Mouse (Mus musculus): ENCODE results near the gene Wdr1. TPM values are rescaled to one million over a fixed set of nuclear protein-coding genes. Genes with fewer than 3 reads are reported as not detected.
"Not testable (repeated sequence)": the region's sequence is repeated elsewhere in the genome, so short reads cannot be mapped to it uniquely, and the experiment has no call there.

Gene Wdr1
- 100 to 1,000 TPM; 339 to 508 (median 369) TPM for polyA plus RNA-seq (2017; shearing (Covaris generic))

GRCm38 (mm10) chr5:38563121-38563520 is at the start of gene Wdr1:
Gene Wdr1 (minus strand): TSS chr5:38563221.
- ATAC-seq: no peak

GRCm38 (mm10) chr5:38611118-38611517 is 48.1 kb upstream of the Wdr1 start:
- ATAC-seq: no peak

- not testable (repeated sequence) for ATAC-seq
These were observed 45.2 kb upstream of the Wdr1 start for GRCm38 (mm10) chr5:38608219-38608618.

- ATAC-seq: peak; percentile 25
These were observed 35.8 kb upstream of the Wdr1 start for GRCm38 (mm10) chr5:38598647-38599304.

GRCm38 (mm10) chr5:38588924-38589323 is 25.9 kb upstream of the Wdr1 start:
- no peak for ATAC-seq

GRCm38 (mm10) chr5:38585450-38585849 is 22.4 kb upstream of the Wdr1 start:
- ATAC-seq: no peak

GRCm38 (mm10) chr5:38583026-38583425 is 20.0 kb upstream of the Wdr1 start:
- no peak for ATAC-seq

GRCm38 (mm10) chr5:38580703-38581102 is 17.7 kb upstream of the Wdr1 start:
- ATAC-seq: peak; percentile 81

- ATAC-seq: peak; percentile 35
These were observed 7.9 kb upstream of the Wdr1 start for GRCm38 (mm10) chr5:38570876-38571275.

- no peak for ATAC-seq
These were observed 5.6 kb upstream of the Wdr1 start for GRCm38 (mm10) chr5:38568652-38569051.

GRCm38 (mm10) chr5:38564831-38565230 is 1.8 kb upstream of the Wdr1 start:
- no peak for ATAC-seq

- peak; percentile 87 for ATAC-seq
These were observed 1.5 kb downstream of the Wdr1 start for GRCm38 (mm10) chr5:38561426-38562024.

GRCm38 (mm10) chr5:38560586-38561425 is 2.2 kb downstream of the Wdr1 start:
- peak; percentile 58 for ATAC-seq

- no peak for ATAC-seq
These were observed 4.2 kb downstream of the Wdr1 start for GRCm38 (mm10) chr5:38558831-38559230.

- no peak for ATAC-seq
These were observed 5.2 kb downstream of the Wdr1 start for GRCm38 (mm10) chr5:38557811-38558210.

- ATAC-seq: no peak
These were observed 6.6 kb downstream of the Wdr1 start for GRCm38 (mm10) chr5:38556406-38556805.

GRCm38 (mm10) chr5:38553953-38554352 is 9.1 kb downstream of the Wdr1 start:
- peak; percentile 26 for ATAC-seq

- ATAC-seq: no peak
These were observed 9.5 kb downstream of the Wdr1 start for GRCm38 (mm10) chr5:38553491-38553890.

GRCm38 (mm10) chr5:38552615-38553014 is 10.4 kb downstream of the Wdr1 start:
- no peak for ATAC-seq

- ATAC-seq: no peak
These were observed 12.7 kb downstream of the Wdr1 start for GRCm38 (mm10) chr5:38550221-38550768.

GRCm38 (mm10) chr5:38549461-38549909 is 13.5 kb downstream of the Wdr1 start:
- ATAC-seq: no peak

GRCm38 (mm10) chr5:38547375-38547774 is 15.6 kb downstream of the Wdr1 start:
- ATAC-seq: no peak
